Mouse (Mus musculus) olfactory bulb, adult 2 months (tissue): Measurements from ENCODE around the gene Rasgef1b.

Experiments used
- CTCF ChIP-seq: fragments of 200-500 bp; IDR thresholded peaks from 2 replicates; pipeline ENCODE4 v1.5.1; 2012; ENCODE audit warnings: low read depth, mild to moderate bottlenecking, low read length, moderate library complexity; ENCODE audit not compliant: insufficient read depth
- POLR2A ChIP-seq: fragments of 200-500 bp; IDR thresholded peaks from 2 replicates; pipeline ENCODE4 v1.6.1; 2012; ENCODE audit warnings: mild to moderate bottlenecking, low read depth, low read length, moderate library complexity; ENCODE audit not compliant: insufficient read depth

GRCm38 (mm10) chr5:99729931-99730330, 1.1 kb upstream of the Rasgef1b start:
- TF ChIP-seq POLR2A, result no peak
- no peak for TF ChIP-seq CTCF
